Mouse (Mus musculus): ENCODE measurements at regions not wholly inside any gene's neighbourhood (a gene's known extent, or its start where the extent isn't known, plus 50 kb on each side); places are given as distances from the start of the nearest gene placed in this dataset.
A peak's percentile ranks its signal among the peaks of the same experiment; 100 is the strongest.

GRCm38 (mm10) chr14:67538696-67539095, 1529.7 kb upstream of the Gulo start:
- Histone ChIP-seq H3K4me1 (peaks cover 26% of the 10 kb centered on the region), H3K27ac (no peak overlapping the region), H3K4me3 (no peak overlapping the region), H3K27me3 (ENCODE audit: low read depth, poor library complexity, severe bottlenecking) (no peaks in the 10 kb centered on the region), H3K9me3 (replicated peaks) (peaks cover 2% of the 10 kb centered on the region; the same call in 1 of the 2 replicates), H3K36me3 (peaks cover 4% of the 10 kb centered on the region; the same call in 1 of the 2 replicates)
- WGBS, result 76% methylated on average over 9 of the region's 9 CpGs
- DNase-seq (ENCODE audit: low spot score), result no peak

DNA sequence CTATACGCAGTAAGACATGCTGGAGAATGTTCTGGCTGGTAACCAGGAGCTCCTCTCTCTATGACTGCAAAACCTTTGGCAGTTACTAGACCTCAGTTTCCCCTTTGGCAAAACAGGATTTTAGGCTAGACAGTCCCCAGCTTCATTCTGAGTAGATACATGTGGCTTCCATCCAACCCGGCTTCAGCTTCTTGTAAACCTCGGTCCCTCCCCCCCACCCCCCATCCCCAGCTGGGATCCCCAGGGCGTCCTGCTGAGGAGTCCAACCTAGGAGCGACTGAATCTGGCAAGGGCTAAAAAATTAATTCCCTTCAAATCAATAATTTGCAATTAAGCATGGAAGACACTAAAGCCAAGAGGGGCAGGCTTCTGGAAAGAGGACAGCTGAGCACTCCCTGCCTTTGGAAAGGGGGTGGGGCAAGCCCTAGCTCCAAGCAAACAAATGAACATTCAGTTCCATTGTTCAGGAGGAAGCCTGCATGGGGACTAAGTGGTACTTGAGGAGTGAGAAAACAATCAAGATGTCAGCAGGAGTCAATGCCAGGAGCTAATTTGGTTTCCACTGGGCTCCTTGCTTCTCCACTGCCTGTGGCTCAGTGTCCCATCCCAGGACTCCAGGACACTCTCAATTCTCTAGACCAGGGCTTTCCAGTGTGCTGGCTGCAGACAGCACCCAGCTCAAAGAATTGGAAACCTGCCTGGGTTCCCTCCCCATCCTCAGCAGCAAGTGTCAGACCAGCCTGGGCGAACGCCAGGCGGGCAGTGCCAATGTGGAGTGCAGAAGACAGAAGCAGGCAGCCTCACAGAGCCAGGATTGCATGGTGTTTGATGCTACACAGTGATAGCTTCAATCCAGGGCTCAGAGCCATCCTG, 1528.0 kb upstream of the Gulo start:
- H3K4me1 ChIP-seq, result peaks cover 26% of the 10 kb centered on the region
- WGBS, result 48% methylated on average over 8 of the region's 8 CpGs
- no peaks in the 10 kb centered on the region for H3K9me3 ChIP-seq (replicated peaks)
- no peaks in the 10 kb centered on the region for H3K27me3 ChIP-seq (ENCODE audit: low read depth, poor library complexity, severe bottlenecking)
- H3K27ac ChIP-seq, result peak overlapping the region; percentile 21; the same call in 1 of the 2 replicates
- H3K4me3 ChIP-seq, result no peak overlapping the region
- no peaks in the 10 kb centered on the region for H3K36me3 ChIP-seq
- DNase-seq (ENCODE audit: low spot score), result no peak

DNA sequence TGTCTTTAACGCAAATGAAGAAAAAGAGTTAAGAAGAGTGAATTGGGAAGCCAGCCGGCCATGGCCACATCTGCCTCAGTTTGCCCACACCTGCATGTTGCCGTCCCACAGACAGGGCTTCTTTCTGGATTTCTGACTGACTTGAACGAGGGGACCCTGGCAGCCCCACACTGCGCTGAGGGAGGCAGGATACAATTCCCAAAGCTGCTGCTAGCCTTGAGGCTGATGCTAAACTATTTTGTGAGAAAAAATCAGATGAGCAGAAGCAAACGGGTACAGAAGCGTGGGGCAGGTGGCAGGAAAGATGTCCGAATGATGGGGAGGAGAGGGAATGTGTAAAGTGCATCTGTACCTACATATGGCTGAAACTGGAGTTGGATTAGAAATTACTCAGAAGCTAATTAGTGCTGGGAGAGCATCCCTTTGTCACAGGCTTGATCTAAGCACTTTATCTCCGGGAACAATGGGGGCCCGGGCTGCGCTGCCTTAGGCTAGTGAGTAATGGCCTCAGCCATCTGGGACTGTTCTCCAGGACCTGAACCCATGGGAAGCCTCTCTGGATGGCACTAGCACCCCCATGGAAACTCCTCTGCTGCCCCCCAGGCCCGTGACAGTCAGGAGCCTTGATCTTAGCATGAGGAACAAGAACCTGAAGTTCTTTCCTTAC, 1497.9 kb upstream of the Gulo start:
- WGBS, result 87% methylated on average over 12 of the region's 12 CpGs
- H3K36me3 ChIP-seq, result no peaks in the 10 kb centered on the region
- H3K27ac ChIP-seq, result no peak overlapping the region

DNA sequence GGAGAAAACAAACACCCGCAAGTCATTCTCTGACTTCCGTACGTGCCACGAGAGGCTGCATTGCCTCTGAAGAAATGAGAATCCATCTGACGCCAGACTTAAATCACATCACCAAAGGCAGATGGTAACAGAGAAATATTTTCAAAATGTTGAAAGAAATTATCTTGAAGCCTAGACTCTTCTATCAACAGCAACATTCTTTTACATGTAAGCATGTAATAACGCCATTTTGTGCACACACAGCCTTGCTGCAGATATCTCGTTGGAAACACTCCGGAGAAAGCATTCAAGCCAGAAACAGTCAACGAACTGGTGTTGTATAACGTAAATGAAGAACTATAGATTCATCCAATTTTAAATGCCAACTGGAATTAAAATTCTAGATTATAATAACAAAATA, 1483.1 kb upstream of the Gulo start:
- H3K36me3 ChIP-seq, result no peaks in the 10 kb centered on the region
- peaks cover 5% of the 10 kb centered on the region; the same call in 1 of the 2 replicates for H3K27me3 ChIP-seq (ENCODE audit: low read depth, poor library complexity, severe bottlenecking)
- H3K4me1 ChIP-seq, result peaks cover under 1% of the 10 kb centered on the region
- H3K9me3 ChIP-seq (replicated peaks), result no peaks in the 10 kb centered on the region
- DNase-seq (ENCODE audit: low spot score), result no peak
- no peak overlapping the region for H3K4me3 ChIP-seq
- no peak overlapping the region for H3K27ac ChIP-seq
- 96% methylated on average over 10 of the region's 10 CpGs for WGBS

More for the DNA sequence above, 1497.9 kb upstream of the Gulo start:
- no peaks in the 10 kb centered on the region for H3K9me3 ChIP-seq (replicated peaks)
- H3K4me3 ChIP-seq, result no peak overlapping the region
- no peaks in the 10 kb centered on the region for H3K4me1 ChIP-seq
- no peak for DNase-seq (ENCODE audit: low spot score)
- H3K27me3 ChIP-seq (ENCODE audit: low read depth, poor library complexity, severe bottlenecking), result no peaks in the 10 kb centered on the region

DNA sequence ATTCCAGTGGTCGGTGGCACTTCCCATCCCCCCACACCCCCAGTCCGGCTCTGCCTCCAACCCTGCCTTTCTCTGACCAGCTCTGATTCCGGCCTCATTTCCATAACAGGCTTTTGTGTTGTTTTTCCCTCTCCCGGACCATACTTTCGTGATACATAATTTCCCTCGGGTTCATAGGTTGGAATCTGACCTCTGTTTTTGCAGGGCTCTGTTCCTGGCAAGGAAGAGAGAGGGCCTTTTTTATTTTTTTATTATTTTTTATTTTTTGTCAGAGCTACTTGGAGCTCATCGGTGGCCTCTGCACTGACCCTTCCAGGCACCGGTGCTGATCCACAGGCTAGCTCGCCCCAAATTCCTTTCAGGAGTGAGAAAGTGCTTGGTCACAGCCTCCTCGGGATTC, 1477.7 kb upstream of the Gulo start:
- no peak for DNase-seq (ENCODE audit: low spot score)
- peaks cover 8% of the 10 kb centered on the region; the same call in 1 of the 2 replicates for H3K27me3 ChIP-seq (ENCODE audit: low read depth, poor library complexity, severe bottlenecking)

DNA sequence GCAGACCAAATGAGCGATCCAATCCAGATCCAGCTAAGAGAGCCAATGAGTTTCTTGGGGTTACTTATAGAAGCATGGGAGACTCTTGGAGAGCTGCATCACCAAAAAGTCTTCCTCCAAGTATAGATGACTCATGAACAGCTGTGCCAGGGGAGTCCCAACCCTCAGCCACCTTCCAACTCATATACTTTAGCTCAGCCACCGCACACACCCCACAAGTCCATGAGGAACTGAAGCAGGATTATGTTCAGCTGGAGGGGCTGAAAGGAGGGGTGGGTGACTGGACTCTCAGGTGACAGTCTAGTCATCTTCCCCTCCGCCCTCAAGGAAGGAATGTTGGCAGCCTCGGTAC, 1476.4 kb upstream of the Gulo start:
- peaks cover 13% of the 10 kb centered on the region; the same call in 1 of the 2 replicates for H3K27me3 ChIP-seq (ENCODE audit: low read depth, poor library complexity, severe bottlenecking)
- H3K27ac ChIP-seq, result no peak overlapping the region
- H3K4me1 ChIP-seq, result peaks cover 20% of the 10 kb centered on the region
- DNase-seq (ENCODE audit: low spot score), result no peak
- no peaks in the 10 kb centered on the region for H3K9me3 ChIP-seq (replicated peaks)
- no peak overlapping the region for H3K4me3 ChIP-seq
- no peaks in the 10 kb centered on the region for H3K36me3 ChIP-seq
- WGBS, result 93% methylated on average over 4 of the region's 4 CpGs

More for the DNA sequence above, 1477.7 kb upstream of the Gulo start:
- Histone ChIP-seq H3K27ac (no peak overlapping the region), H3K4me3 (no peak overlapping the region), H3K9me3 (replicated peaks) (no peaks in the 10 kb centered on the region), H3K4me1 (peaks cover 20% of the 10 kb centered on the region), H3K36me3 (no peaks in the 10 kb centered on the region)
- 36% methylated on average over 10 of the region's 10 CpGs for WGBS

- Histone ChIP-seq H3K27me3 (ENCODE audit: low read depth, poor library complexity, severe bottlenecking) (peaks cover 15% of the 10 kb centered on the region; the same call in 1 of the 2 replicates), H3K4me1 (peaks cover 20% of the 10 kb centered on the region), H3K36me3 (no peaks in the 10 kb centered on the region), H3K27ac (no peak overlapping the region), H3K4me3 (no peak overlapping the region), H3K9me3 (replicated peaks) (no peaks in the 10 kb centered on the region)
- 54% methylated on average over 19 of the region's 19 CpGs for WGBS
- no peak for DNase-seq (ENCODE audit: low spot score)
These were observed 1475.8 kb upstream of the Gulo start for GRCm38 (mm10) chr14:67484533-67485448.
